ENCODE assay signal across 12 mouse cellular contexts in genomic region chr10:62128316-62128951, GRCm38 (mm10). TPM values are rescaled to one million over a fixed set of nuclear protein-coding genes. Genes with fewer than 3 reads are reported as not detected.
A peak's percentile ranks its signal among the peaks of the same experiment; 100 is the strongest.
DNase-seq lines count a peak whose midpoint lies in the region; ATAC-seq and TF ChIP-seq lines count a peak whose summit lies in the region.
"Had no signal": no experiment of that assay in that cellular context is flagged by ENCODE, and none has a peak within 500 bp of the region (broad histone marks: within the 10 kb centered on the region; RNA-seq: fewer than 3 reads in every experiment).

No protein-coding gene starts in this region.

- no peak overlapping the region for H3K4me2 ChIP-seq in heart, embryonic 11.5 days
- H3K4me2 ChIP-seq in forebrain, postnatal 0 days (ENCODE audit: low read depth), result peak overlapping the region; percentile 52
- H3K4me2 ChIP-seq in midbrain, embryonic 16.5 days (ENCODE audit: low read length), result peak overlapping the region; percentile 31
- H3K4me2 ChIP-seq: heart, embryonic 15.5 days had no signal

- peaks cover 87% of the 10 kb centered on the region for H3K27me3 ChIP-seq in heart, embryonic 10.5 days (ENCODE audit: insufficient read depth, poor library complexity, severe bottlenecking)
- peaks cover 70% of the 10 kb centered on the region for H3K27me3 ChIP-seq in heart, embryonic 11.5 days (ENCODE audit: control insufficient read depth, insufficient read depth, low read length)
- H3K27me3 ChIP-seq in ES-Bruce4 (ENCODE audit: control insufficient read depth, insufficient read depth, low read length, poor library complexity, severe bottlenecking), result peaks cover 3% of the 10 kb centered on the region; the same call in 1 of the 2 replicates
- peaks cover 55% of the 10 kb centered on the region for H3K27me3 ChIP-seq in forebrain, postnatal 0 days (ENCODE audit: insufficient read depth, low read length)
- H3K27me3 ChIP-seq in midbrain, embryonic 16.5 days (ENCODE audit: control insufficient read depth, insufficient read depth, low read depth, low read length), result peaks cover 64% of the 10 kb centered on the region

- no peak for TF ChIP-seq POLR2A in ES-Bruce4 (IDR thresholded peaks at IDR 0.05; ENCODE audit: insufficient read depth, low read length)

- H3K36me3 ChIP-seq in heart, embryonic 10.5 days, result no peaks in the 10 kb centered on the region
- no peaks in the 10 kb centered on the region for H3K36me3 ChIP-seq in heart, embryonic 11.5 days (ENCODE audit: control insufficient read depth, insufficient read depth, low read length)
- H3K36me3 ChIP-seq in ES-Bruce4 (ENCODE audit: control insufficient read depth, insufficient read depth, low read length, poor library complexity, severe bottlenecking), result no peaks in the 10 kb centered on the region
- no peaks in the 10 kb centered on the region for H3K36me3 ChIP-seq in forebrain, postnatal 0 days (ENCODE audit: insufficient read depth)
- no peaks in the 10 kb centered on the region for H3K36me3 ChIP-seq in midbrain, embryonic 16.5 days (ENCODE audit: control insufficient read depth, insufficient read depth, low read length)
- H3K36me3 ChIP-seq: heart, embryonic 15.5 days had no signal

- ATAC-seq in heart, embryonic 11.5 days (replicated peaks; ENCODE audit: insufficient number of reproducible peaks, low FRiP score, low TSS enrichment), result no peak
- peak; percentile 68 for ATAC-seq in forebrain, postnatal 0 days
- no peak for ATAC-seq in midbrain, embryonic 16.5 days
- ATAC-seq: CD4-positive, CD25-positive, alpha-beta regulatory T cell, adult 4 months had no signal

- H3K27ac ChIP-seq in heart, embryonic 10.5 days, result no peak overlapping the region
- H3K27ac ChIP-seq in heart, embryonic 11.5 days (ENCODE audit: low read depth, low read length), result no peak overlapping the region
- H3K27ac ChIP-seq in ES-Bruce4 (ENCODE audit: insufficient read depth, low read length), result no peak overlapping the region
- H3K27ac ChIP-seq in forebrain, postnatal 0 days (ENCODE audit: low read depth, low read length), result no peak overlapping the region
- no peak overlapping the region for H3K27ac ChIP-seq in midbrain, embryonic 16.5 days (ENCODE audit: low read length)
- H3K27ac ChIP-seq: heart, embryonic 15.5 days had no signal

- TF ChIP-seq EP300 in ES-Bruce4 (IDR thresholded peaks at IDR 0.05; ENCODE audit: insufficient read depth, low read depth, low read length), result no peak

- no peak overlapping the region for H3K4me3 ChIP-seq in heart, embryonic 10.5 days
- H3K4me3 ChIP-seq in heart, embryonic 11.5 days (ENCODE audit: low read depth, low read length), result no peak overlapping the region
- peak overlapping the region; percentile 24 for H3K4me3 ChIP-seq in ES-Bruce4 (ENCODE audit: low read depth, low read length)
- peak overlapping the region; percentile 20 for H3K4me3 ChIP-seq in forebrain, postnatal 0 days (ENCODE audit: low read depth, low read length)
- H3K4me3 ChIP-seq in midbrain, embryonic 16.5 days (ENCODE audit: low read depth, low read length), result 0 out of 2 replicates have a peak overlapping the region, but pooled peaks have one; percentile 2
- H3K4me3 ChIP-seq: heart, embryonic 15.5 days had no signal

- no peaks in the 10 kb centered on the region for H3K9me3 ChIP-seq in heart, embryonic 10.5 days
- H3K9me3 ChIP-seq in heart, embryonic 11.5 days (replicated peaks; ENCODE audit: control insufficient read depth, low read length), result no peaks in the 10 kb centered on the region
- H3K9me3 ChIP-seq in ES-Bruce4 (replicated peaks; ENCODE audit: control insufficient read depth, insufficient read depth, low read length, poor library complexity, severe bottlenecking), result no peaks in the 10 kb centered on the region
- no peaks in the 10 kb centered on the region for H3K9me3 ChIP-seq in forebrain, postnatal 0 days (ENCODE audit: low read length)
- no peaks in the 10 kb centered on the region for H3K9me3 ChIP-seq in midbrain, embryonic 16.5 days (replicated peaks; ENCODE audit: control insufficient read depth, low read length, poor library complexity, severe bottlenecking)
- H3K9me3 ChIP-seq: heart, embryonic 15.5 days had no signal

- DNase-seq in heart, embryonic 10.5 days (ENCODE audit: low spot score), result peak; percentile 62
- DNase-seq in forebrain, postnatal 0 days, result peak; percentile 56
- DNase-seq in lung, postnatal 4 days, result no peak
- no peak for DNase-seq in kidney, adult 18-20 months
- no peak for DNase-seq in gastrocnemius, adult 18-20 months (ENCODE audit: low spot score)
- DNase-seq: kidney, adult 11 months; lung, adult 2 months had no signal

- no peak for TF ChIP-seq CTCF in ES-Bruce4 (IDR thresholded peaks at IDR 0.05; ENCODE audit: low read depth, low read length)
- TF ChIP-seq CTCF in forebrain, postnatal 0 days (IDR thresholded peaks at IDR 0.05; ENCODE audit: low read depth), result no peak

- peaks cover 18% of the 10 kb centered on the region for H3K4me1 ChIP-seq in heart, embryonic 10.5 days
- H3K4me1 ChIP-seq in heart, embryonic 11.5 days (ENCODE audit: control insufficient read depth, insufficient read depth, low read length), result peaks cover 3% of the 10 kb centered on the region; the same call in 1 of the 2 replicates
- H3K4me1 ChIP-seq in ES-Bruce4 (ENCODE audit: control insufficient read depth, insufficient read depth, low read length), result peaks cover 2% of the 10 kb centered on the region
- H3K4me1 ChIP-seq in forebrain, postnatal 0 days (ENCODE audit: insufficient read depth), result no peaks in the 10 kb centered on the region; the same call in 1 of the 2 replicates
- H3K4me1 ChIP-seq in midbrain, embryonic 16.5 days (ENCODE audit: control insufficient read depth, insufficient read depth, low read length), result peaks cover 6% of the 10 kb centered on the region; the same call in 1 of the 2 replicates

- WGBS in heart, embryonic 10.5 days, result 3% methylated on average over 32 of the region's 32 CpGs
- WGBS in heart, embryonic 11.5 days (ENCODE audit: insufficient replicate concordance), result 2% methylated on average over 32 of the region's 32 CpGs
- WGBS in forebrain, postnatal 0 days, result 4% methylated on average over 32 of the region's 32 CpGs
- under 1% methylated on average over 30 of the region's 32 CpGs for WGBS in midbrain, embryonic 16.5 days

- H3K9ac ChIP-seq in heart, embryonic 11.5 days (ENCODE audit: low read depth, low read length), result no peak overlapping the region
- peak overlapping the region; percentile 23 for H3K9ac ChIP-seq in ES-Bruce4 (ENCODE audit: low read depth, poor library complexity, severe bottlenecking)
- H3K9ac ChIP-seq in forebrain, postnatal 0 days, result no peak overlapping the region
- no peak overlapping the region for H3K9ac ChIP-seq in midbrain, embryonic 16.5 days (ENCODE audit: low read depth, low read length)
- H3K9ac ChIP-seq: heart, embryonic 15.5 days had no signal

RNA-seq across cellular contexts. Expression of gene Neurog3, which starts 4.5 kb away (rescaled TPM):
- not detected in 2 replicates for polyA plus RNA-seq in heart, embryonic 10.5 days (2016; fragmentation: Nextera tagmentation; extraction: Ambion mirVana)
- 0.21 TPM in 1 of 2 replicates, not detected in the other for polyA plus RNA-seq in heart, embryonic 11.5 days (2014; fragmentation: Nextera tagmentation; extraction: Ambion mirVana)
- polyA plus RNA-seq in ES-Bruce4 (2011; ENCODE audit: insufficient read depth, insufficient read length, low read depth, missing spikeins), result 0.78 TPM in 1 of 2 replicates, not detected in the other
- not detected in 2 replicates for total RNA-seq in forebrain, postnatal 0 days (2014; rRNA removed)
- polyA plus RNA-seq in forebrain, postnatal 0 days (2015; fragmentation: Nextera tagmentation; extraction: Ambion mirVana), result not detected in 2 replicates
- polyA plus RNA-seq in midbrain, embryonic 16.5 days (2015; fragmentation: Nextera tagmentation; extraction: Ambion mirVana), result not detected in 2 replicates
- total RNA-seq in gastrocnemius, adult 18-20 months (2021), result not detected
- polyA plus RNA-seq: CD4-positive, CD25-positive, alpha-beta regulatory T cell, adult 4 months; heart, embryonic 15.5 days; lung, adult 2 months had no signal

RNA-seq across cellular contexts. Expression of gene Fam241b, which starts 15.3 kb away (rescaled TPM):
- polyA plus RNA-seq in heart, embryonic 10.5 days (2016; fragmentation: Nextera tagmentation; extraction: Ambion mirVana), result 3.1 and 5.9 TPM in 2 replicates
- polyA plus RNA-seq in heart, embryonic 11.5 days (2014; fragmentation: Nextera tagmentation; extraction: Ambion mirVana), result 0.96 and 1.2 TPM in 2 replicates
- 25.7 and 29.6 TPM in 2 replicates for polyA plus RNA-seq in ES-Bruce4 (2011; ENCODE audit: insufficient read depth, insufficient read length, low read depth, missing spikeins)
- total RNA-seq in forebrain, postnatal 0 days (2014; rRNA removed), result 118 and 120 TPM in 2 replicates
- 193 and 196 TPM in 2 replicates for polyA plus RNA-seq in forebrain, postnatal 0 days (2015; fragmentation: Nextera tagmentation; extraction: Ambion mirVana)
- 224 and 236 TPM in 2 replicates for polyA plus RNA-seq in midbrain, embryonic 16.5 days (2015; fragmentation: Nextera tagmentation; extraction: Ambion mirVana)
- 1 to 10 TPM; 1.7 to 2.7 TPM for total RNA-seq in gastrocnemius, adult 18-20 months (2021)

Comparison
In these comparisons a context has a peak if more than half of its experiments do, and no peak if none do; other contexts are left out.
1. DNase-seq: peak in heart, embryonic 10.5 days (single experiment) and forebrain, postnatal 0 days (single experiment); none in lung, postnatal 4 days (0 of 2), kidney, adult 18-20 months (single experiment) and gastrocnemius, adult 18-20 months (single experiment).
2. H3K4me3 ChIP-seq: peak in ES-Bruce4 (single experiment), forebrain, postnatal 0 days (single experiment) and midbrain, embryonic 16.5 days (single experiment); none in heart, embryonic 10.5 days (single experiment) and heart, embryonic 11.5 days (single experiment).